Mouse (Mus musculus): ENCODE data around the gene Tbkbp1. TPM values are rescaled to one million over a fixed set of nuclear protein-coding genes. Genes with fewer than 3 reads are reported as not detected.
"Not testable (repeated sequence)": the region's sequence is repeated elsewhere in the genome, so short reads cannot be mapped to it uniquely, and the experiment has no call there.

The Tbkbp1 gene
- 3.6 and 6.4 TPM in 2 replicates for polyA plus RNA-seq (2016; fragmentation: Nextera tagmentation; extraction: Ambion mirVana)

- Histone ChIP-seq H3K27ac (peak within 1 kb of the TSS; percentile 96), H3K27me3 (ENCODE audit: insufficient read depth, poor library complexity, severe bottlenecking) (peaks cover 32% of the 10 kb centered on the region), H3K4me1 (replicated peaks) (peaks cover 51% of the 10 kb centered on the region), H3K4me3 (peak within 1 kb of the TSS; percentile 83), H3K9me3 (no peaks in the 10 kb centered on the region), H3K36me3 (peaks cover 50% of the 10 kb centered on the region)
- WGBS = under 1% methylated on average over 51 of the region's 64 CpGs
- peak; percentile 57 for DNase-seq (ENCODE audit: low spot score)
Observed at GRCm38 (mm10) chr11:97151343-97151801, at the start of gene Tbkbp1. Tbkbp1 (minus strand) TSS chr11:97151495.

GRCm38 (mm10) chr11:97199519-97199918, 48.2 kb upstream of the Tbkbp1 start:
- H3K27ac ChIP-seq = no peak overlapping the region
- DNase-seq (ENCODE audit: low spot score) = no peak
- no peak overlapping the region for H3K4me3 ChIP-seq
- H3K27me3 ChIP-seq (ENCODE audit: insufficient read depth, poor library complexity, severe bottlenecking) = no peaks in the 10 kb centered on the region
- H3K36me3 ChIP-seq = peaks cover 4% of the 10 kb centered on the region; the same call in 1 of the 2 replicates
- 85% methylated on average over 6 of the region's 6 CpGs for WGBS
- no peaks in the 10 kb centered on the region for H3K9me3 ChIP-seq
- no peaks in the 10 kb centered on the region for H3K4me1 ChIP-seq (replicated peaks)

- no peaks in the 10 kb centered on the region for H3K4me1 ChIP-seq (replicated peaks)
- peak; percentile 56 for DNase-seq (ENCODE audit: low spot score)
Observed at GRCm38 (mm10) chr11:97198601-97199000, 47.3 kb upstream of the Tbkbp1 start.

GRCm38 (mm10) chr11:97197021-97197420, 45.7 kb upstream of the Tbkbp1 start:
- no peak overlapping the region for H3K27ac ChIP-seq
- H3K4me3 ChIP-seq = no peak overlapping the region
- H3K36me3 ChIP-seq = peaks cover 7% of the 10 kb centered on the region; the same call in 1 of the 2 replicates
- H3K27me3 ChIP-seq (ENCODE audit: insufficient read depth, poor library complexity, severe bottlenecking) = no peaks in the 10 kb centered on the region
- H3K9me3 ChIP-seq = no peaks in the 10 kb centered on the region
- WGBS = 79% methylated on average over 8 of the region's 8 CpGs
- no peak for DNase-seq (ENCODE audit: low spot score)
- H3K4me1 ChIP-seq (replicated peaks) = no peaks in the 10 kb centered on the region

More at GRCm38 (mm10) chr11:97198601-97199000, 47.3 kb upstream of the Tbkbp1 start:
- H3K27me3 ChIP-seq (ENCODE audit: insufficient read depth, poor library complexity, severe bottlenecking) = no peaks in the 10 kb centered on the region
- no peak overlapping the region for H3K27ac ChIP-seq
- H3K36me3 ChIP-seq = peaks cover 7% of the 10 kb centered on the region; the same call in 1 of the 2 replicates
- WGBS = 16% methylated on average over 5 of the region's 5 CpGs
- no peak overlapping the region for H3K4me3 ChIP-seq
- no peaks in the 10 kb centered on the region for H3K9me3 ChIP-seq

- H3K27me3 ChIP-seq (ENCODE audit: insufficient read depth, poor library complexity, severe bottlenecking) = no peaks in the 10 kb centered on the region
- no peaks in the 10 kb centered on the region for H3K9me3 ChIP-seq
- H3K4me1 ChIP-seq (replicated peaks) = no peaks in the 10 kb centered on the region
- WGBS = 62% methylated on average over 12 of the region's 12 CpGs
- no peak for DNase-seq (ENCODE audit: low spot score)
- H3K27ac ChIP-seq = no peak overlapping the region
- H3K36me3 ChIP-seq = peaks cover 10% of the 10 kb centered on the region; the same call in 1 of the 2 replicates
- no peak overlapping the region for H3K4me3 ChIP-seq
Observed at GRCm38 (mm10) chr11:97196541-97196940, 45.2 kb upstream of the Tbkbp1 start.

GRCm38 (mm10) chr11:97192621-97192951, 41.3 kb upstream of the Tbkbp1 start:
- no peaks in the 10 kb centered on the region for H3K9me3 ChIP-seq
- no peak for DNase-seq (ENCODE audit: low spot score)
- H3K4me1 ChIP-seq (replicated peaks) = peaks cover 12% of the 10 kb centered on the region
- H3K27ac ChIP-seq = no peak overlapping the region
- H3K36me3 ChIP-seq = peaks cover 26% of the 10 kb centered on the region; the same call in 1 of the 2 replicates
- no peaks in the 10 kb centered on the region for H3K27me3 ChIP-seq (ENCODE audit: insufficient read depth, poor library complexity, severe bottlenecking)
- H3K4me3 ChIP-seq = no peak overlapping the region

GRCm38 (mm10) chr11:97191915-97192620, 40.8 kb upstream of the Tbkbp1 start:
- 80% methylated on average over 6 of the region's 6 CpGs for WGBS
- DNase-seq (ENCODE audit: low spot score) = no peak
- Histone ChIP-seq H3K36me3 (peaks cover 29% of the 10 kb centered on the region; the same call in 1 of the 2 replicates), H3K9me3 (no peaks in the 10 kb centered on the region), H3K4me3 (no peak overlapping the region), H3K27ac (no peak overlapping the region), H3K4me1 (replicated peaks) (peaks cover 12% of the 10 kb centered on the region), H3K27me3 (ENCODE audit: insufficient read depth, poor library complexity, severe bottlenecking) (no peaks in the 10 kb centered on the region)

- Histone ChIP-seq H3K36me3 (peaks cover 34% of the 10 kb centered on the region), H3K27ac (no peak overlapping the region), H3K4me1 (replicated peaks) (peaks cover 20% of the 10 kb centered on the region), H3K9me3 (no peaks in the 10 kb centered on the region), H3K4me3 (no peak overlapping the region), H3K27me3 (ENCODE audit: insufficient read depth, poor library complexity, severe bottlenecking) (no peaks in the 10 kb centered on the region)
- DNase-seq (ENCODE audit: low spot score) = no peak
- 91% methylated on average over 6 of the region's 6 CpGs for WGBS
Observed at GRCm38 (mm10) chr11:97190992-97191391, 39.7 kb upstream of the Tbkbp1 start.

- Histone ChIP-seq H3K4me3 (peak overlapping the region; percentile 92), H3K36me3 (peaks cover 45% of the 10 kb centered on the region), H3K4me1 (replicated peaks) (peaks cover 33% of the 10 kb centered on the region)
- H3K9me3 ChIP-seq; H3K27ac ChIP-seq; DNase-seq (ENCODE audit: low spot score); H3K27me3 ChIP-seq (ENCODE audit: insufficient read depth, poor library complexity, severe bottlenecking): not testable (repeated sequence)
- WGBS = 89% methylated on average over 6 of the region's 6 CpGs
Observed at GRCm38 (mm10) chr11:97189645-97190044, 38.4 kb upstream of the Tbkbp1 start.

GRCm38 (mm10) chr11:97189231-97189630, 37.9 kb upstream of the Tbkbp1 start:
- no peak for DNase-seq (ENCODE audit: low spot score)
- Histone ChIP-seq H3K27me3 (ENCODE audit: insufficient read depth, poor library complexity, severe bottlenecking) (no peaks in the 10 kb centered on the region), H3K4me3 (peak overlapping the region; percentile 92), H3K4me1 (replicated peaks) (peaks cover 38% of the 10 kb centered on the region), H3K36me3 (peaks cover 45% of the 10 kb centered on the region), H3K27ac (peak overlapping the region; percentile 99), H3K9me3 (no peaks in the 10 kb centered on the region)
- 42% methylated on average over 3 of the region's 3 CpGs for WGBS

- WGBS = under 1% methylated on average over 15 of the region's 15 CpGs
- peak overlapping the region; percentile 92 for H3K4me3 ChIP-seq
- no peaks in the 10 kb centered on the region for H3K9me3 ChIP-seq
- H3K27ac ChIP-seq = peak overlapping the region; percentile 99
- no peaks in the 10 kb centered on the region for H3K27me3 ChIP-seq (ENCODE audit: insufficient read depth, poor library complexity, severe bottlenecking)
- DNase-seq (ENCODE audit: low spot score) = no peak
- H3K4me1 ChIP-seq (replicated peaks) = peaks cover 41% of the 10 kb centered on the region
- peaks cover 52% of the 10 kb centered on the region for H3K36me3 ChIP-seq
Observed at GRCm38 (mm10) chr11:97188643-97188955, 37.3 kb upstream of the Tbkbp1 start.

- peak; percentile 100 for DNase-seq (ENCODE audit: low spot score)
- H3K9me3 ChIP-seq = no peaks in the 10 kb centered on the region
- WGBS = under 1% methylated on average over 99 of the region's 101 CpGs
- peaks cover 41% of the 10 kb centered on the region for H3K4me1 ChIP-seq (replicated peaks)
- no peaks in the 10 kb centered on the region for H3K27me3 ChIP-seq (ENCODE audit: insufficient read depth, poor library complexity, severe bottlenecking)
- H3K4me3 ChIP-seq = peak within 1 kb of the TSS; percentile 92
- H3K27ac ChIP-seq = peak within 1 kb of the TSS; percentile 99
- peaks cover 58% of the 10 kb centered on the region for H3K36me3 ChIP-seq
Observed at GRCm38 (mm10) chr11:97187764-97188642, 36.7 kb upstream of the Tbkbp1 start, which contains the start of gene Kpnb1. Kpnb1 (minus strand) TSS chr11:97187881.
